ENCODE assay signal across 8 mouse cellular contexts in genomic region chr7:132672481-132672959, GRCm38 (mm10).
DNase-seq lines count a peak whose midpoint lies in the region; ATAC-seq lines count a peak whose summit lies in the region.

No protein-coding gene starts in this region.

- intact Hi-C loops in heart, postnatal 36 days (cut with DNase I): loop anchor here (1.0 kb wide), 1 partner anchor 139 kb away; no protein-coding TSS in a partner anchor

- peak; percentile 31; the same call in 1 of the 2 replicates for ATAC-seq in cerebellum, adult (ENCODE audit: insufficient number of reproducible peaks, low FRiP score, low TSS enrichment)
- ATAC-seq in lung, embryonic 16.5 days (ENCODE audit: low read depth): peak; percentile 63

- H3K9ac ChIP-seq in lung, embryonic 16.5 days (ENCODE audit: low read length): peak overlapping the region; percentile 10; the same call in 1 of the 2 replicates

- no peaks in the 10 kb centered on the region for H3K36me3 ChIP-seq in lung, embryonic 16.5 days (ENCODE audit: control insufficient read depth, insufficient read depth, low read length)

- no peak overlapping the region for H3K4me2 ChIP-seq in lung, embryonic 16.5 days (ENCODE audit: low read depth, low read length)

- H3K27me3 ChIP-seq in lung, embryonic 16.5 days (ENCODE audit: control insufficient read depth, insufficient read depth, low read depth, low read length): no peaks in the 10 kb centered on the region

- 57% methylated on average over 7 of the region's 7 CpGs for WGBS in lung, embryonic 16.5 days

- no peaks in the 10 kb centered on the region for H3K9me3 ChIP-seq in lung, embryonic 16.5 days (ENCODE audit: control insufficient read depth, low read length)

- peak overlapping the region; percentile 57; the same call in 1 of the 2 replicates for H3K27ac ChIP-seq in lung, embryonic 16.5 days (ENCODE audit: low read length)

- DNase-seq in cerebellum, adult 11 months: no peak
- peak; percentile 41 for DNase-seq in 3T3-L1 (ENCODE audit: low read depth, low spot score)
- peak; percentile 45 for DNase-seq in cerebellum, adult 8-10 months
- DNase-seq in heart, postnatal 36 days: peak; percentile 70 to 75
- DNase-seq in retina, embryonic 14.5 days (ENCODE audit: low spot score): no peak
- DNase-seq in embryo, embryonic 11 days: no peak

- no peak overlapping the region for H3K4me3 ChIP-seq in lung, embryonic 16.5 days (ENCODE audit: low read length)

- peaks cover 25% of the 10 kb centered on the region for H3K4me1 ChIP-seq in lung, embryonic 16.5 days (replicated peaks; ENCODE audit: control insufficient read depth, insufficient read depth, low read length)

Comparison
In these comparisons a context has a peak if more than half of its experiments do, and no peak if none do; other contexts are left out.
1. DNase-seq: peak in 3T3-L1 (single experiment), cerebellum, adult 8-10 months (single experiment) and heart, postnatal 36 days (2 of 2); none in cerebellum, adult 11 months (single experiment), retina, embryonic 14.5 days (single experiment) and embryo, embryonic 11 days (single experiment).